In genomic region chr12:84970428-84971096, GRCm38 (mm10) we compare ENCODE assay signal across 8 mouse cellular contexts. TPM values are rescaled to one million over a fixed set of nuclear protein-coding genes. Genes with fewer than 3 reads are reported as not detected.
DNase-seq lines count a peak whose midpoint lies in the region; ATAC-seq and TF ChIP-seq lines count a peak whose summit lies in the region.

TSS of gene Fcf1 (plus strand) at chr12:84970897.
TSS of gene Arel1 (minus strand) at chr12:84970900.

- peak; percentile 73 for TF ChIP-seq POLR2A in cortical plate, adult 2 months (IDR thresholded peaks at IDR 0.05; ENCODE audit: extremely low read depth, insufficient read depth, low read length)

- ATAC-seq in activated CD4-positive, CD25-positive, alpha-beta regulatory T cell, adult 4 months = peak; percentile 70
- peak; percentile 93 for ATAC-seq in megakaryocyte progenitor cell, adult 5-6 weeks (replicated peaks; ENCODE audit: poor library complexity)

- no peak within 1 kb of the TSS for H3K27ac ChIP-seq in cortical plate, adult 2 months (ENCODE audit: insufficient read depth, low read length)

- peak; percentile 81 for DNase-seq in gastrocnemius, postnatal 10 days
- DNase-seq in induced T-regulatory cell, adult 2 months (ENCODE audit: low read depth) = peak; percentile 96
- peak; percentile 64 to 91 for DNase-seq in left cerebral cortex, adult 9 months (ENCODE audit: low spot score in 2 of 2)
- peak; percentile 88 for DNase-seq in right cerebral cortex, postnatal 14 days
- peak; percentile 82 to 86 for DNase-seq in urinary bladder, postnatal 36 days (ENCODE audit: low spot score in 2 of 2)

- H3K4me3 ChIP-seq in cortical plate, adult 2 months (ENCODE audit: insufficient read depth, low read length) = peak within 1 kb of the TSS; percentile 92

- H3K4me1 ChIP-seq in cortical plate, adult 2 months (ENCODE audit: control insufficient read depth, insufficient read depth, low read length) = peaks cover 7% of the 10 kb centered on the region

- no peak for TF ChIP-seq CTCF in cortical plate, adult 2 months (IDR thresholded peaks at IDR 0.05; ENCODE audit: extremely low read depth, insufficient read depth, low read length)

RNA-seq across cellular contexts. Expression of gene Fcf1, which starts in this region (rescaled TPM):
- 100 to 1,000 TPM; 196 to 212 TPM for polyA plus RNA-seq in activated CD4-positive, CD25-positive, alpha-beta regulatory T cell, adult 4 months (2017; shearing (Covaris generic))
- 71.3 and 74.5 TPM in 2 replicates for polyA plus RNA-seq in cortical plate, adult 2 months (2012; rRNA removed)
- total RNA-seq in gastrocnemius, postnatal 10 days (2021) = 10 to 100 TPM; 37.5 to 37.6 TPM
- 151 and 155 TPM in 2 replicates for total RNA-seq in megakaryocyte progenitor cell, adult 5-6 weeks (2015)
- total RNA-seq in megakaryocyte progenitor cell, adult 5-6 weeks (2017) = 121 and 125 TPM in 2 replicates

RNA-seq across cellular contexts. Expression of gene Arel1, which starts in this region (rescaled TPM):
- 10 to 100 TPM; 24.9 to 31.0 TPM for polyA plus RNA-seq in activated CD4-positive, CD25-positive, alpha-beta regulatory T cell, adult 4 months (2017; shearing (Covaris generic))
- 66.9 and 70.4 TPM in 2 replicates for polyA plus RNA-seq in cortical plate, adult 2 months (2012; rRNA removed)
- total RNA-seq in gastrocnemius, postnatal 10 days (2021) = 10 to 100 TPM; 20.8 to 23.4 TPM
- 28.0 and 30.5 TPM in 2 replicates for total RNA-seq in megakaryocyte progenitor cell, adult 5-6 weeks (2015)
- 39.7 and 43.2 TPM in 2 replicates for total RNA-seq in megakaryocyte progenitor cell, adult 5-6 weeks (2017)
